Mouse (Mus musculus): ENCODE results near the gene Hoxd10.

The Hoxd10 gene

DNA sequence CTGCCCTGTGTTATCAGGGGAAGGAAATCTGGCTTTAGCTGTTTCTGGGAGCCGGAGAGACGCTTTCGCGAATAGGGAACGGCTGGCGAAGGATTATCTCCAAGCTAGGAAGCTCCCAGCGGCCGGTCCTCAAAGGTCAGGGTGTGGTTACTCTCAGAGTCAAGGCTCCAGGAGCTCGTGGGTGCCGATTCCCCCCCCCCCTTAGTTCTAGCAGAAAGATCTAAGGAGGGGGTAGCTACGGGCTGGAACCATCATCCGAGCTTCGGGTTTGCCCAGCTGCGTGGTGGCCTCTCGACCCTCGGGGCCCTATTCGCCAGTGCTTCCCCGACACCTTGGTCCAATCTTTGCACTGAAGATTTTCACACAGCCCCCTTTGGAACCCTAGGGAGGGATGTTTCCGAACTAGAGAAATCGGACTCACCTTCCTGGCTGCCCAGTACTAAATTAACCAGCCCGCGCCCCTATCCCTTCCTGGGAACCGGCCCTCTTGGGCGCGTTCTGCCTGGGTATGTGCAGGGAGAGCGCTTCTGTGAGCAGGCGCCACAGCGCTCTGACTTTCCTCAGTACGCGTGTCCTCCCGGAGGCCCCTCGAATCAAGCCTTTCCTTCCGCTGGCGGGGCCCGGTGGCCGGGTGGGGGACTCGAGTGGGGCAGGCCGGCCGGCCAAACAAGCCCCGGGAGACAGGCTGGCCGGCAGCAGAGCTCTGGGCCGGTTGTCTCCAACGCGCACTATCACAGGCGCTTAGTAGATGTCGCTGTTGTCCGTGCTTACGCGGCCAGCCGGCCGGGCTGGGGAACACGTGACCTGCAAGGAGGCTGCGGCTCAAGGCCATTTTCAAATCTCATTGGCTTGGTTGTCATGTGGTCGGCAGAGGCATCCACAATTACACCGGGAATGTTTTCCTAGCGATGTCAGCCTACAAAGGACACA, at the start of gene Hoxd10:
TSS of gene Hoxd10 (plus strand) at position 903 of the 930 bp plus-strand sequence.
- DNase-seq (ENCODE audit: low read depth, low spot score) = no peak

DNA sequence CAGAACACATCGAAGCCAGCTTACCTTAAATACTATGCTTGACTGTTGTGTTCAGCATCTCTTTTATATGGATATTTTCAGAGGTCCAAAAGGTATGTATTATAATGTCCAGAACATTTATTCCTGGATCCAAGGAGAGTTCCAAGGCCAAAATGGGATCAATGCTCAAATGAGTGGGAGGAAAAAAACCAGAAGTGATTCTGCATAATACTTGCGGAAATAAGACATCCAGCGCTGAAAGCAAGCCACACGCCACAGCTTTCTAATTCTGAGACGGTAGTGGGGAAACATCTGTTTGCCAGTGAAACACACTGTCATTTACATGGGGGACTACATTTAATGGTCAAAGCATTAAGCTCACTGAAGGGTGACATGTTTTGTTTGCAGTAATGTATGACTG, 49.3 kb upstream of the Hoxd10 start:
- no peak for DNase-seq (ENCODE audit: low read depth, low spot score)

DNA sequence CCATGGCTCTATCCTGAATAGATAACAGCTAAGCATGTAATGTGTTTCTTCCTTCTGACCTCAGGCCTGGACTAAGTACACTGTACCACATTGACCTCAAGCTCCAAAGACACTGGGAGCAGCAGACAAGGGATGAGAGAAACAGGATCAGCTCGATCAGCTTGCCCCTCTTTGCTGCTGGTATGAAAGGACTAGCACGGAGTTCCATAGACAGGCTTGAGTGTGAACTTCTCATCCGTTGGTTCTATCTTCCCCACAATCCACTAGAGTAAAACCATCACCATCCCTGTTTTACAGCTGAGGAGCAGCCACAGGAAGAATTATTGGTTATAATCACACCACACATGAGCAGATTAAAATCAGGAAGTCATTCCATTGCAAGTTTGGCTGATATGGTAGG, 46.1 kb upstream of the Hoxd10 start:
- DNase-seq (ENCODE audit: low read depth, low spot score) = no peak

DNA sequence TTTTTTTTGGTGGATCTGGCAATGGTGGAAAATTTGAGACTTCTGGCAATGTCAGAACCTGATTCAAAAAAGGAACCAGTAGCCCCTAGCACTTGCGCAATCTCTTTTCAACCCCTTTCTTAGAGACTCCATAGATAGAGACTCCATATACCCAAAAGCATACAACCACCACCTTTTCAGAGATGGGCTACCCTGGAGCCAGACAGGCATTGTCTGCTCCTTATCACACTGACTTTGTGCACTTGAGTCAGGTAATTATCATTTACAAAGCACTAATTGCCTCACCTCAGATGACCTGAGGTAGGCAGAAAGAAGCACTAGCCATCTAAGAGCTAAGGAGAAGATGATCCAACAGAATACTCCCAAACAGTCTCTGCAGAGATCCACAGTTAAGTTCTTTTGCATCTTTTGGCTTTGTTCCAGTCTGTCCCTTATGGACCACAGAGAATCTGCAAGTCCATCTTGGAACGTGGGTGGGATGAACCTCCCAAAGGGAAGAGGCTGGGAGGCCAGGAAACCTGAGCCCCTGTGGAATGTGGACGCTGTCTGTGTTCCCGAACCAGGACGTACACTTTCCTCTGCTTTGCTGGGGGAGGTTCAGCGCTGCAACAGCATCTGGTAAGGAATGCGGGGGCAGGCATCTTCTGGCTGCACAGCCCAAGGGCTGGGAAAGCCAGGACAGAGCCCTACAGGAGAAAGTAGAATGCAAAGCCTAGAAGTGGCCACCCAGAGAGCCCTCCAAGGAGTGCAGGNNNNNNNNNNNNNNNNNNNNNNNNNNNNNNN, 44.5 kb upstream of the Hoxd10 start:
- DNase-seq (ENCODE audit: low read depth, low spot score) = no peak

- no peak for DNase-seq (ENCODE audit: low read depth, low spot score)
Observed at GRCm38 (mm10) chr2:74652996-74653340, 38.8 kb upstream of the Hoxd10 start.

DNA sequence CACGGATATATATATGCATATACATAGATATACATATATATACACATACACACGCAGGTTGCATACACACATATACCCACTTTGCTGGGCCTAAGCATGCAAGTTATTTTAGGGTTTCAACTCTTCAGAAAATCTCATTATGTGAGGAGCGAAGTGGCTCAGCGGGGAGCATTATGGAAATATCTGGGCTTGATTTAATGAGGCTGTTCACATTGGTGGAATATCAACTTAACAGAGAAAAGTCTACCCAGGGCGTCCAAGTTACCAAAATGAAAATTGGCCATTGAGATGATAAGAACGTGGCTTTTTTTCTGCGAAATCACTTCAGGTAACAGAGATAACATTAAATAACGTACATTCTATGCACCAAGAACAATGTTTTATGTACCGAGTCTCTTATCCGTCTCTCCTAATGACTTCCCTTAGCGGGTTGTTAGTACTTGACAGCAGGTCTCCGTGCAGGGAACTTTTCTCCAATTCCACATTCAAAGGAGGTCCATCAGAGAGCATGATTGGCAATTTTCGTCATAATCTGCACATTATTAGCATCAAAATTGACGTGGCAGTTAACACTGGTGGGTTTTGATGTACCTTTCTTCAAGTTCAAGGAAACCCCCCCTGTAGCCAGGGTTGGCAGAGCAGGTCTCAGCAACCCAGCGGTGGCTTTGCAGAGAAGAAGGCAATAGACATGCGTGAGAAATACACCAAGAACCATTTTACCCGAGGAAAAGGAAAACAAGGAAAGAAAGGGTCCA, 37.8 kb upstream of the Hoxd10 start:
- no peak for DNase-seq (ENCODE audit: low read depth, low spot score)

DNA sequence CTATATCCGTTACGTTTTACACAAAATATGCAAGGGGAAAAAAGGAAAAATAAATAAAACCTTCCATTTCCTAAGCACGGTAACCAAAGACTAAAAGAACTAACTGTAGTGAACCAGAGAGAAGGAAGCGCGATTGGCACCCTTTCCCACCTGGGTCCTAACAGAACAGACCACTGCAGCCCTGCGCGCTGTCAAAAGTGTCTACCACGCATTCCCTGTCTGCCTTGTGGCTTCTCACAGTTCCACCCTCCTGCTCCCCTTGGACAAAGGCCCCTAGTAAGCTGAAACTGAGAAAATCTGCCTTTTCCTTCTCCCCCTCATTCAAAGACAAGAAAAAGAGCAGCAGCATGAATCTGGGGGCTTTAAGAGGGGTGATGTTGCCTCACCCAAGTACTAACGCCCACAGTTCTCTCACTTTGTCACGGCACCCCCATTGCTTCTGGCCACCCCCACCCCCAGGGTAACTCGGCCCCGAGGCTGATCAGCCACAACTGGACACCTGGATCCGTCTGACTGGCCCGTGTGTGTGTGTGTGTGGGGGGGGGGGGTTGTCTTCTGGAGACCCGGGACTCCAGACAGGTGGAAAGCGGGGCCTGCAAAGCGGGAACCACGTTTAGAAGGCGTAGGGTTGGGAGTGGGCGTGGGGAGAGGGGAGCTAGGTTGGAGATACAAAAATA, 36.8 kb upstream of the Hoxd10 start:
- no peak for DNase-seq (ENCODE audit: low read depth, low spot score)

- no peak for DNase-seq (ENCODE audit: low read depth, low spot score)
Observed at GRCm38 (mm10) chr2:74655420-74655781, 36.3 kb upstream of the Hoxd10 start.

- DNase-seq (ENCODE audit: low read depth, low spot score) = no peak
Observed at GRCm38 (mm10) chr2:74655821-74656631, 35.7 kb upstream of the Hoxd10 start.

GRCm38 (mm10) chr2:74656632-74657021, 35.1 kb upstream of the Hoxd10 start:
- no peak for DNase-seq (ENCODE audit: low read depth, low spot score)

- no peak for DNase-seq (ENCODE audit: low read depth, low spot score)
Observed at GRCm38 (mm10) chr2:74657251-74658023, 34.3 kb upstream of the Hoxd10 start.

GRCm38 (mm10) chr2:74658024-74658666, 33.6 kb upstream of the Hoxd10 start:
- DNase-seq (ENCODE audit: low read depth, low spot score) = no peak

DNA sequence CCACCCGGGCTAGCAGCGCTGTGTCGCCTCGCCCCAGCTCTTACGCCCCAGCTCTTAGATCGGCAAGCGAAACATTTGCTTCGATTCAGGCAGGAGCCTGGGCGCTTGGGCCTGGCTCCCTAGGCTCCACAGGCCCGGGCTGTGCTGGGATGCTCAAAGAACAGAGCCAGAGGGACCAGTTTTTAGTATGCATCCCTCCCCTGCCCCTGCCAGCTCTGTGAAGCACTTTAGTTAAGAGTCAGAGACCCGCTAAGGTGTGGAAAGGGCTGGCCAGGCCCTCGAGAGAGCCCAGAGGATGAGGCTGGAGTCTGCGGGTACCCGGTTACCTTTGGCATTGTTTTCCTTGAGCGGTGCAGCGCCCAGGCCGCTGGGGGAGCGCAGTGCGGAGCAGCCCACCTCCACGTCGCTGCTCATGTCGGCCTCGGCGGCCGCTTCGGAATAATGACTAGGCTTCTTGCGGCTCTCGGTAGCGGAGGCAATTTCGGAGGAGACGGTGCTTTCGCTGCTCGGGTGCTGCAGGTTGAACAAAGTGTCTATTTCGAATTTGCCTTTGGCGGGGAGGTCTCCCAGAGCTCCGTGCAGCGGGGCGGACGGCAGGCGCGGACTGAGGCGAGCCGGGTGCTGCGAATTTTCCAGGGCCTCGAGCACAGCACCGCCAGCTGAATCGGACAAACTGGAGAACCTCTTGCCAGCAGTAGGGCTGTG, 32.9 kb upstream of the Hoxd10 start:
- no peak for DNase-seq (ENCODE audit: low read depth, low spot score)

DNA sequence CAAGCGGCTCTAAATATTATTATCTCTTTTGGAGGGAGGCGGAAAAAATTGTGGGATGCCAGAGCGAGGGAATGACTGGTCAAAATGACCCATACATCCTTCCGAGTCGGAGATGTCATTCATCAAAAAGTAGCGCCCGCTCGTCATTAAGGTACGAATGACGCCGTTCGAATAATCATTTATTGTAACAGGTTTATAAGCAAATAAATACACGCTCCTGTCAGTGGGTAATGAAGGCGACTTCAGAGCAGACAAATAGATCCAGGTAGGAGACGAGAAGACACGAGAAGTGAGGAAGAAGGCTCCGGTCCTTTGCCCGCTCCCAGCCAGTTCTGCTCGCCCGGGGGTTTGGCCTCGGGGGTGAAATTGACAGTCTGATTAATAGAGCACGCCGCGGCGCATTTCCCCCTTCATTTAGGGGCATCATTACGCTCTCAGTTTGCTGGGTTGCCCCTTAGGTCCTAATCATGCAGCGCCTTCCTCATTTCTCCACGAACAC, 32.2 kb upstream of the Hoxd10 start, which contains the start of gene Evx2:
TSS of gene Evx2 (minus strand) at position 51 of the 499 bp plus-strand sequence.
- DNase-seq (ENCODE audit: low read depth, low spot score) = no peak

DNA sequence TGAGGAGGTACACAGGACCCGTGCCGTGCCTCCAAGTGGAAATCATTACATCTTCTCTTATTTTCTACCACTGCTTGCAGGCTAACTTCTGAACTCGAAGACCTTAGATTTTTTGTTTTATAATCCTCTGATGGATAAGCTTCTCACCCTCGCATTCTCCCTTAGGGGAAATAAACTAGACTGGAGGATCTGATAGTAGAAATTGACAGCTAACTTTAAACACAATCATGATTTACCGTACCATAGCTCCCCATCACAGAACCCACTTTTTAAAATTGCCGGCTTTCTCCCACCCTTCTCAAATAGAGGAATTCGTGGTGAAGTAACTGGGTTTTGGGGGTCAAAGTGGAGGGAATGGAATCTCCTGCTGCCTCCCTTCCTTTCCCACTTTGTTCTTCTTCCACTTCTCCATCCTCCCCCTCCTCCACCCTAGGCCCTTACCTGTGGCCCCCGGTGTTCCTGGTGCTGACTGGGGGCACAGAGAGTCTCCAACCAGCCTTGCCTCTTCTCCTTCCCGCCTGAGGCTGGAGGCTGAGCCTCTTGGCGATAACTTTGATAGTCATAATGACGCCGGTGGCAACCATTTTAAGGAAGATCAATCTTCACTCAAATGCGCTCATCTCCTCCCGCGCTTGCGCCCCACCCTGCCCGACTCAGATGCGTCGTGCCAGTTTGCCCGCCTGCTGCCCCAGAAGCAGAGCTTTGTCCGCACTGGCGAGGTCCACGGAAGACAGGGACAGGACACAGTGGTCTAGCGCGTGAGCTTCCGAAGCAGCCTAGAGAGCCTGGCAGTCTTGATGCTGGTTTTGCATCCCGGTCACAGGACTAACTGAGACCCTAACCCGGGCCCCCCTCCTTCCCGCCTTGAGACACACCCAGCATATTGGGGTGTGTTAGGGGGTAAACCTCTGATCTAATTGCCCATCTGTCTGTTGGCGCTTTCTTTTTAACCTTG, 31.0 kb upstream of the Hoxd10 start:
- DNase-seq (ENCODE audit: low read depth, low spot score) = no peak

- no peak for DNase-seq (ENCODE audit: low read depth, low spot score)
Observed at GRCm38 (mm10) chr2:74661685-74662084, 30.0 kb upstream of the Hoxd10 start.

DNA sequence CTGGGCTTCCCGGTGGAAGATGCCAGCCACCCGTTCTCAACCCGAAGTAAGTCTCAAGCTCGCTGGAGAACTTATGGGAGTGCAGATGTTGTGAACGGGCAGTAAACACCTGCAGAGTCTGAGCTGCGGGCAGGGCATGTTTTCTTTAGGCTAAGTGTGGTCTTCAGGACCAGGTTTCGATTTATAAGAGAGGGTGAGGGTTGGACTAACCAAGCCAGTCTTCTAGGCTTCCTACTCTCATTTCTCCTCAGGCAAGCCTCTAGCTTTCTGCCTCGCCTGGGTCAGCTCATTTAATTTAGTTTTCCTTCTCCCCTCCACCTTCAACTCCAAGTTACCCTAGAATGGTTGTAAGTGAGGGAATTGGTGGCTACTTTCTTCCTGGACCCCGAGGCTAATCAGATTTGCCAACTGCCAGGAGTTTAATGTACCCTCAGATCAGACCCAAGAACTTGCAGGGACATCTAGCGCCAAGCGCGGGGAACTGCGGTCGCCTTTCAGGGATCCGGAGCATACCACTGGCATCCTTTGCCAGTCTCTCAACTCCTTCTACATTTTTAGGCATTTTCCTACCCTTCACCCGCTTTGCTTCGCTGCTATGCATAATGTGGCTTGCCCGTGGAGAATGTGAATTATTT, 28.3 kb upstream of the Hoxd10 start:
- no peak for DNase-seq (ENCODE audit: low read depth, low spot score)

Measured in brain, embryonic 18.5 days (tissue).